Mouse (Mus musculus): ENCODE data around the gene Fads3. TPM values are rescaled to one million over a fixed set of nuclear protein-coding genes. Genes with fewer than 3 reads are reported as not detected.

Gene Fads3
- polyA plus RNA-seq, 1 experiment from 2014 or later: 5.8 TPM

GRCm38 (mm10) chr19:10086976-10087375, 45.6 kb downstream of the Fads3 start:
- Histone ChIP-seq H3K36me3 (ENCODE audit: poor library complexity, severe bottlenecking) (peaks cover 100% of the 10 kb centered on the region), H3K27ac (no peak overlapping the region), H3K4me1 (no peaks in the 10 kb centered on the region), H3K27me3 (no peaks in the 10 kb centered on the region), H3K4me2 (no peak overlapping the region), H3K4me3 (no peak overlapping the region), H3K9me3 (replicated peaks) (no peaks in the 10 kb centered on the region), H3K9ac (no peak overlapping the region)
- no peak for ATAC-seq
- 84% methylated on average over 4 of the region's 4 CpGs for WGBS

GRCm38 (mm10) chr19:10093829-10094228, 52.5 kb downstream of the Fads3 start:
- no peaks in the 10 kb centered on the region for H3K27me3 ChIP-seq
- WGBS: 90% methylated on average over 4 of the region's 4 CpGs
- no peaks in the 10 kb centered on the region for H3K9me3 ChIP-seq (replicated peaks)
- no peak overlapping the region for H3K27ac ChIP-seq
- H3K4me2 ChIP-seq: no peak overlapping the region
- ATAC-seq: no peak
- H3K4me3 ChIP-seq: no peak overlapping the region
- H3K9ac ChIP-seq: no peak overlapping the region
- peaks cover 52% of the 10 kb centered on the region for H3K4me1 ChIP-seq
- H3K36me3 ChIP-seq (ENCODE audit: poor library complexity, severe bottlenecking): peaks cover 93% of the 10 kb centered on the region

- H3K4me2 ChIP-seq: peak overlapping the region; percentile 5; the same call in 1 of the 2 replicates
- 0 out of 2 replicates have a peak overlapping the region, but pooled peaks have one; percentile 7 for H3K4me3 ChIP-seq
- WGBS: 88% methylated on average over 4 of the region's 4 CpGs
- H3K9me3 ChIP-seq (replicated peaks): no peaks in the 10 kb centered on the region
- no peak for ATAC-seq
- H3K36me3 ChIP-seq (ENCODE audit: poor library complexity, severe bottlenecking): peaks cover 89% of the 10 kb centered on the region
- H3K4me1 ChIP-seq: peaks cover 60% of the 10 kb centered on the region
- H3K27ac ChIP-seq: no peak overlapping the region
- H3K27me3 ChIP-seq: no peaks in the 10 kb centered on the region
- peak overlapping the region; percentile 50 for H3K9ac ChIP-seq
Measured at GRCm38 (mm10) chr19:10094695-10095094, 53.3 kb downstream of the Fads3 start.

GRCm38 (mm10) chr19:10096371-10096876, 55.1 kb downstream of the Fads3 start:
- Histone ChIP-seq H3K4me3 (no peak overlapping the region), H3K27me3 (no peaks in the 10 kb centered on the region), H3K9me3 (replicated peaks) (no peaks in the 10 kb centered on the region), H3K4me1 (peaks cover 67% of the 10 kb centered on the region), H3K27ac (no peak overlapping the region), H3K4me2 (0 out of 2 replicates have a peak overlapping the region, but pooled peaks have one; percentile 90), H3K36me3 (ENCODE audit: poor library complexity, severe bottlenecking) (peaks cover 72% of the 10 kb centered on the region), H3K9ac (no peak overlapping the region; the same call in 1 of the 2 replicates)
- 91% methylated on average over 2 of the region's 2 CpGs for WGBS
- ATAC-seq: no peak

GRCm38 (mm10) chr19:10097826-10098225, 56.5 kb downstream of the Fads3 start:
- Histone ChIP-seq H3K9me3 (replicated peaks) (no peaks in the 10 kb centered on the region), H3K4me1 (peaks cover 74% of the 10 kb centered on the region), H3K9ac (peak overlapping the region; percentile 43; the same call in 1 of the 2 replicates), H3K4me3 (peak overlapping the region; percentile 85; the same call in 1 of the 2 replicates), H3K4me2 (peak overlapping the region; percentile 90), H3K27ac (peak overlapping the region; percentile 35; the same call in 1 of the 2 replicates), H3K27me3 (no peaks in the 10 kb centered on the region), H3K36me3 (ENCODE audit: poor library complexity, severe bottlenecking) (peaks cover 59% of the 10 kb centered on the region)
- WGBS: 50% methylated on average over 5 of the region's 5 CpGs
- no peak for ATAC-seq

- H3K4me1 ChIP-seq: peaks cover 56% of the 10 kb centered on the region
- peak overlapping the region; percentile 92 for H3K9ac ChIP-seq
- H3K36me3 ChIP-seq (ENCODE audit: poor library complexity, severe bottlenecking): peaks cover 31% of the 10 kb centered on the region
- no peaks in the 10 kb centered on the region for H3K27me3 ChIP-seq
- H3K4me3 ChIP-seq: peak overlapping the region; percentile 85
- under 1% methylated on average over 21 of the region's 21 CpGs for WGBS
- H3K27ac ChIP-seq: peak overlapping the region; percentile 98
- peak; percentile 63 for ATAC-seq
- H3K4me2 ChIP-seq: peak overlapping the region; percentile 90
- no peaks in the 10 kb centered on the region for H3K9me3 ChIP-seq (replicated peaks)
Measured at GRCm38 (mm10) chr19:10100631-10101071, 59.3 kb downstream of the Fads3 start.

- Histone ChIP-seq H3K27me3 (no peaks in the 10 kb centered on the region), H3K4me3 (peak within 1 kb of the TSS; percentile 85), H3K27ac (peak within 1 kb of the TSS; percentile 98), H3K9ac (peak within 1 kb of the TSS; percentile 92), H3K4me2 (peak within 1 kb of the TSS; percentile 90), H3K4me1 (peaks cover 47% of the 10 kb centered on the region), H3K9me3 (replicated peaks) (no peaks in the 10 kb centered on the region), H3K36me3 (ENCODE audit: poor library complexity, severe bottlenecking) (peaks cover 23% of the 10 kb centered on the region)
- WGBS: under 1% methylated on average over 40 of the region's 57 CpGs
- peak; percentile 96 for ATAC-seq
Measured at GRCm38 (mm10) chr19:10101341-10102053, 60.1 kb downstream of the Fads3 start, which contains the start of gene Fads2. Gene Fads2 (minus strand): TSS chr19:10101746.

GRCm38 (mm10) chr19:10102054-10102700, 60.8 kb downstream of the Fads3 start:
- no peaks in the 10 kb centered on the region for H3K27me3 ChIP-seq
- no peak; the same call in 1 of the 2 replicates for ATAC-seq
- peaks cover 41% of the 10 kb centered on the region for H3K4me1 ChIP-seq
- H3K36me3 ChIP-seq (ENCODE audit: poor library complexity, severe bottlenecking): peaks cover 16% of the 10 kb centered on the region
- no peaks in the 10 kb centered on the region for H3K9me3 ChIP-seq (replicated peaks)
- H3K9ac ChIP-seq: peak overlapping the region; percentile 92
- peak overlapping the region; percentile 85 for H3K4me3 ChIP-seq
- 3% methylated on average over 21 of the region's 25 CpGs for WGBS
- H3K27ac ChIP-seq: peak overlapping the region; percentile 98
- peak overlapping the region; percentile 90 for H3K4me2 ChIP-seq

GRCm38 (mm10) chr19:10104234-10104633, 62.9 kb downstream of the Fads3 start:
- Histone ChIP-seq H3K27me3 (no peaks in the 10 kb centered on the region), H3K4me3 (no peak overlapping the region)

GRCm38 (mm10) chr19:10105034-10105493, 63.7 kb downstream of the Fads3 start:
- Histone ChIP-seq H3K9ac (no peak overlapping the region), H3K27me3 (no peaks in the 10 kb centered on the region), H3K4me3 (no peak overlapping the region), H3K27ac (no peak overlapping the region), H3K4me1 (peaks cover 12% of the 10 kb centered on the region), H3K4me2 (no peak overlapping the region), H3K36me3 (ENCODE audit: poor library complexity, severe bottlenecking) (no peaks in the 10 kb centered on the region), H3K9me3 (replicated peaks) (no peaks in the 10 kb centered on the region)
- 87% methylated on average over 10 of the region's 10 CpGs for WGBS
- ATAC-seq: no peak

More at GRCm38 (mm10) chr19:10104234-10104633, 62.9 kb downstream of the Fads3 start:
- Histone ChIP-seq H3K36me3 (ENCODE audit: poor library complexity, severe bottlenecking) (0 out of 2 replicates have a peak, but pooled peaks cover 1% of the 10 kb centered on the region), H3K9ac (no peak overlapping the region), H3K4me1 (peaks cover 20% of the 10 kb centered on the region), H3K9me3 (replicated peaks) (no peaks in the 10 kb centered on the region), H3K27ac (no peak overlapping the region), H3K4me2 (no peak overlapping the region)
- WGBS: 89% methylated on average over 6 of the region's 6 CpGs
- ATAC-seq: no peak

- H3K9ac ChIP-seq: no peak overlapping the region
- no peak overlapping the region for H3K4me2 ChIP-seq
- no peak for ATAC-seq
- no peaks in the 10 kb centered on the region for H3K9me3 ChIP-seq (replicated peaks)
- 84% methylated on average over 2 of the region's 2 CpGs for WGBS
- H3K27ac ChIP-seq: no peak overlapping the region
- no peak overlapping the region for H3K4me3 ChIP-seq
- no peaks in the 10 kb centered on the region for H3K36me3 ChIP-seq (ENCODE audit: poor library complexity, severe bottlenecking)
- H3K4me1 ChIP-seq: peaks cover 9% of the 10 kb centered on the region
- H3K27me3 ChIP-seq: no peaks in the 10 kb centered on the region
Measured at GRCm38 (mm10) chr19:10106634-10107033, 65.3 kb downstream of the Fads3 start.
